8 mouse cellular contexts compared by ENCODE assay signal in the genomic region with DNA sequence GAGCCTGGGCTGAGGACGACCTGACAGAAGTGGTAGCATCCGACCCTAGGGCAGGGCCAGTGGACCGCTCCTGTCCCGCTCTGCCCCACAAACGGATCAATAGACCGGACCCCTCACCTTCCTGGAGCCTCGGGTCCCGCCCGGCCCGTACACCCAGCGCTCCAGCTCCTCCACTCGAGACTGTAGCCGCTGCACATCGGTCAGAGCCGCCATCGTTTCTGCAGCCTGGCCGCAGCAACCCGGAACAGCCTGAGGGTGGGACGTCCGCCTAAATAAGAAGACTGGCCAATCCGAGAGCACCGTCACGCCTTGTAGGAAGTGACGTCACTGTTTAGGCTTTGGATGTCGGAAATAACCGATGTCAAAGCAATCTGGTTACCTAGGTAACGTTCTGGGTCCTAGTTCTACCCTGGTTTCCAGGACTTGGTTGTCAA. TPM values are rescaled to one million over a fixed set of nuclear protein-coding genes. Genes with fewer than 3 reads are reported as not detected.
DNase-seq lines count a peak whose midpoint lies in the region; ATAC-seq and TF ChIP-seq lines count a peak whose summit lies in the region.

A gene (minus strand): TSS at position 253 of the 434 bp plus-strand sequence.

- no peak for TF ChIP-seq CTCF in heart, adult 2 months (IDR thresholded peaks at IDR 0.05)

- H3K79me2 ChIP-seq in heart, adult 2 months (replicated peaks; ENCODE audit: control insufficient read depth, insufficient read depth, low read length), result no peaks in the 10 kb centered on the region

- no peaks in the 10 kb centered on the region for H3K9me3 ChIP-seq in embryonic facial prominence, embryonic 14.5 days (ENCODE audit: control insufficient read depth, low read length)
- no peaks in the 10 kb centered on the region for H3K9me3 ChIP-seq in limb, embryonic 13.5 days
- no peaks in the 10 kb centered on the region for H3K9me3 ChIP-seq in midbrain, embryonic 16.5 days (replicated peaks; ENCODE audit: control insufficient read depth, low read length, poor library complexity, severe bottlenecking)

- H3K36me3 ChIP-seq in embryonic facial prominence, embryonic 14.5 days (ENCODE audit: control insufficient read depth, insufficient read depth, low read length), result peaks cover 21% of the 10 kb centered on the region; the same call in 1 of the 2 replicates
- no peaks in the 10 kb centered on the region; the same call in 1 of the 2 replicates for H3K36me3 ChIP-seq in heart, adult 2 months (ENCODE audit: control insufficient read depth, insufficient read depth, low read length)
- H3K36me3 ChIP-seq in limb, embryonic 13.5 days, result peaks cover 26% of the 10 kb centered on the region
- peaks cover 13% of the 10 kb centered on the region for H3K36me3 ChIP-seq in midbrain, embryonic 16.5 days (ENCODE audit: control insufficient read depth, insufficient read depth, low read length)

- H3K4me1 ChIP-seq in embryonic facial prominence, embryonic 14.5 days (ENCODE audit: control insufficient read depth, insufficient read depth, low read length), result peaks cover 7% of the 10 kb centered on the region; the same call in 1 of the 2 replicates
- H3K4me1 ChIP-seq in heart, adult 2 months (ENCODE audit: control insufficient read depth, insufficient read depth, low read length), result peaks cover 4% of the 10 kb centered on the region
- H3K4me1 ChIP-seq in limb, embryonic 13.5 days, result peaks cover 18% of the 10 kb centered on the region
- peaks cover 15% of the 10 kb centered on the region for H3K4me1 ChIP-seq in midbrain, embryonic 16.5 days (ENCODE audit: control insufficient read depth, insufficient read depth, low read length)

- peak; percentile 98 for DNase-seq in 3T3-L1 (ENCODE audit: low read depth, low spot score)
- DNase-seq in adrenal gland, postnatal 36 days, result peak; percentile 89 to 90
- DNase-seq in embryonic facial prominence, embryonic 14.5 days (ENCODE audit: low spot score), result peak; percentile 99
- DNase-seq in heart, adult 2 months, result peak; percentile 85 to 91
- peak; percentile 94 to 96 for DNase-seq in kidney, adult 8-10 months
- DNase-seq in spleen, postnatal 10 days (ENCODE audit: low spot score in 2 of 2), result peak; percentile 71 to 87

- H3K27ac ChIP-seq in embryonic facial prominence, embryonic 14.5 days (replicated peaks; ENCODE audit: low read depth, low read length), result no peak within 1 kb of the TSS
- H3K27ac ChIP-seq in heart, adult 2 months, result peak within 1 kb of the TSS; percentile 47
- H3K27ac ChIP-seq in limb, embryonic 13.5 days, result no peak within 1 kb of the TSS
- peak within 1 kb of the TSS; percentile 67; the same call in 1 of the 2 replicates for H3K27ac ChIP-seq in midbrain, embryonic 16.5 days (ENCODE audit: low read length)

- H3K27me3 ChIP-seq in embryonic facial prominence, embryonic 14.5 days (replicated peaks; ENCODE audit: control insufficient read depth, insufficient read depth, low read length), result peaks cover 42% of the 10 kb centered on the region
- peaks cover 6% of the 10 kb centered on the region for H3K27me3 ChIP-seq in heart, adult 2 months (ENCODE audit: control insufficient read depth, insufficient read depth, low read length)
- H3K27me3 ChIP-seq in limb, embryonic 13.5 days, result peaks cover 46% of the 10 kb centered on the region
- peaks cover 40% of the 10 kb centered on the region for H3K27me3 ChIP-seq in midbrain, embryonic 16.5 days (ENCODE audit: control insufficient read depth, insufficient read depth, low read depth, low read length)

- peak within 1 kb of the TSS; percentile 65 for H3K4me3 ChIP-seq in embryonic facial prominence, embryonic 14.5 days (ENCODE audit: low read depth, low read length)
- H3K4me3 ChIP-seq in heart, adult 2 months, result peak within 1 kb of the TSS; percentile 95
- H3K4me3 ChIP-seq in limb, embryonic 13.5 days, result peak within 1 kb of the TSS; percentile 84
- H3K4me3 ChIP-seq in midbrain, embryonic 16.5 days (ENCODE audit: low read depth, low read length), result peak within 1 kb of the TSS; percentile 93

- peak within 1 kb of the TSS; percentile 81 for H3K9ac ChIP-seq in embryonic facial prominence, embryonic 14.5 days (ENCODE audit: low read depth, low read length)
- H3K9ac ChIP-seq in heart, adult 2 months (ENCODE audit: low read depth, low read length), result peak within 1 kb of the TSS; percentile 94
- peak within 1 kb of the TSS; percentile 88 for H3K9ac ChIP-seq in limb, embryonic 13.5 days
- peak within 1 kb of the TSS; percentile 94 for H3K9ac ChIP-seq in midbrain, embryonic 16.5 days (ENCODE audit: low read depth, low read length)

- TF ChIP-seq EP300 in heart, adult 2 months (IDR thresholded peaks at IDR 0.05; ENCODE audit: insufficient read depth, low read depth, low read length), result no peak

- H3K4me2 ChIP-seq in embryonic facial prominence, embryonic 14.5 days (ENCODE audit: low read depth, low read length), result peak within 1 kb of the TSS; percentile 75
- peak within 1 kb of the TSS; percentile 87 for H3K4me2 ChIP-seq in limb, embryonic 13.5 days (replicated peaks)
- peak within 1 kb of the TSS; percentile 93 for H3K4me2 ChIP-seq in midbrain, embryonic 16.5 days (ENCODE audit: low read length)

- WGBS in embryonic facial prominence, embryonic 14.5 days, result under 1% methylated on average over 27 of the region's 27 CpGs
- under 1% methylated on average over 27 of the region's 27 CpGs for WGBS in heart, adult 2 months
- under 1% methylated on average over 27 of the region's 27 CpGs for WGBS in limb, embryonic 13.5 days
- under 1% methylated on average over 27 of the region's 27 CpGs for WGBS in midbrain, embryonic 16.5 days

- intact Hi-C loops in heart, adult 2 months (cut with DNase I), result loop anchor here (2.0 kb wide), 1 partner anchor 14 kb away; no protein-coding TSS in a partner anchor

- peak; percentile 92 for TF ChIP-seq POLR2A in heart, adult 2 months (IDR thresholded peaks at IDR 0.05; ENCODE audit: insufficient read depth, low read depth, low read length)

- ATAC-seq in embryonic facial prominence, embryonic 14.5 days (ENCODE audit: low read depth), result peak; percentile 96
- peak; percentile 94 for ATAC-seq in limb, embryonic 13.5 days (ENCODE audit: low FRiP score, low read depth)
- ATAC-seq in midbrain, embryonic 16.5 days, result peak; percentile 96

RNA-seq across cellular contexts. Expression of the gene that starts here (rescaled TPM):
- total RNA-seq in adrenal gland, postnatal 36 days (2021), result 100 to 1,000 TPM; 103 to 123 TPM
- 112 and 117 TPM in 2 replicates for polyA plus RNA-seq in embryonic facial prominence, embryonic 14.5 days (2014; fragmentation: Nextera tagmentation; extraction: Ambion mirVana)
- 10 to 100 TPM; 68.4 to 75.7 TPM for total RNA-seq in heart, adult 2 months (2021)
- 49.1 and 54.3 TPM in 2 replicates for polyA plus RNA-seq in heart, adult 2 months (2012; rRNA removed)
- polyA plus RNA-seq in limb, embryonic 13.5 days (2015; fragmentation: Nextera tagmentation; extraction: Ambion mirVana), result 104 and 106 TPM in 2 replicates
- 295 and 313 TPM in 2 replicates for polyA plus RNA-seq in midbrain, embryonic 16.5 days (2015; fragmentation: Nextera tagmentation; extraction: Ambion mirVana)

Comparison
In these comparisons a context has a peak if more than half of its experiments do, and no peak if none do; other contexts are left out.
1. H3K27ac ChIP-seq: peak in heart, adult 2 months (single experiment) and midbrain, embryonic 16.5 days (single experiment); none in embryonic facial prominence, embryonic 14.5 days (single experiment) and limb, embryonic 13.5 days (single experiment).
2. Peak in every context shown above with its lines, with median percentiles within 50 percentile points of each other: DNase-seq, ATAC-seq, H3K4me2 ChIP-seq, H3K4me3 ChIP-seq and H3K9ac ChIP-seq.